Mouse (Mus musculus) olfactory bulb, adult 2 months (tissue): ENCODE data around the gene St7.

ENCODE experiments used
- CTCF ChIP-seq: fragments of 200-500 bp; IDR thresholded peaks from 2 replicates; pipeline ENCODE4 v1.5.1; 2012; ENCODE audit warnings: low read depth, mild to moderate bottlenecking, low read length, moderate library complexity; ENCODE audit not compliant: insufficient read depth
- POLR2A ChIP-seq: fragments of 200-500 bp; IDR thresholded peaks from 2 replicates; pipeline ENCODE4 v1.6.1; 2012; ENCODE audit warnings: mild to moderate bottlenecking, low read depth, low read length, moderate library complexity; ENCODE audit not compliant: insufficient read depth

DNA sequence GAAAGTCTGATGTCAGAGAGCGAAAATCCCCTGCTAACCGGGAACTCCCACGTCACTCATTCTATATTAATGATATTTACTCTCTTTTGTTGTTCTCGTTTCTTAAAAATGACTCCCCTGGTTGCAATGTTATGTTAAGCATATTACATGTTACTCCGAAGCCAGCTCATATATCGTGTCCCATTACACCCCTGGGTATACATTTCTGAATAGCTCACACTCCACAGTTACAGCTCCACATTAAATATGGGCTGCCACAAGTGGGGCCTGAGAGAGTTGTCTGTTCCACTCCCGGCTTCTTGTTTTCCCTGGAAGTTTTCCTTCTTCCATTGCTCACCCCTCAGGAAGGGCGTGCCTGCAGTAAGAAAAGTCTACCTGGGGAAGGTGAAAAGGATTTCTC is 259.0 kb downstream of the St7 start:
- TF ChIP-seq CTCF (no peak), POLR2A (no peak)
